Mouse (Mus musculus) CH12.LX (cell line): Measurements from ENCODE around the gene Gab1. TPM values are rescaled to one million over a fixed set of nuclear protein-coding genes. Genes with fewer than 3 reads are reported as not detected.

Experiments used
- DNase-seq: peaks from one replicate; pipeline ENCODE4 v3.0.0-alpha.2; 2013; ENCODE audit errors: extremely low read depth
- H3K27ac ChIP-seq: 2 replicates; pipeline ENCODE4 v1.5.1; 2012; ENCODE audit warnings: low read depth, mild to moderate bottlenecking, control low read depth, moderate library complexity; ENCODE audit not compliant: insufficient read depth
- H3K27me3 ChIP-seq: replicated peaks from 2 replicates; pipeline ENCODE3; 2012; ENCODE audit warnings: inconsistent platforms
- H3K36me3 ChIP-seq, 2 experiments: replicated peaks in 1 of 2; 2 replicates each; pipeline versions ENCODE3 to v1.6.1; 2012; ENCODE audit warnings: inconsistent platforms in 1 of 2, low read length in 1 of 2, mild to moderate bottlenecking in 1 of 2, mixed read lengths in 1 of 2, moderate library complexity in 1 of 2; ENCODE audit not compliant: control insufficient read depth in 1 of 2, insufficient read depth in 1 of 2
- H3K4me1 ChIP-seq, 2 experiments: 2 replicates each; pipeline ENCODE4 v1.6.1; 2012; ENCODE audit warnings: inconsistent platforms in 1 of 2, moderate library complexity in 1 of 2; ENCODE audit not compliant: insufficient read depth in 2 of 2, control insufficient read depth in 1 of 2
- H3K4me2 ChIP-seq: 2 replicates; pipeline ENCODE4 v1.6.1; 2012; ENCODE audit warnings: low read depth, mild to moderate bottlenecking, control low read depth; ENCODE audit not compliant: poor library complexity, insufficient read depth, severe bottlenecking
- H3K4me3 ChIP-seq, 3 experiments: fragments of 150-350 bp in 1 of 3; sonication (generic) in 1 of 3; replicated peaks in 1 of 3; 2 replicates each; pipeline versions ENCODE3 to v1.5.1; 2011 to 2012; ENCODE audit warnings: low read depth in 2 of 3, low read length in 2 of 3, mild to moderate bottlenecking in 2 of 3, moderate library complexity in 2 of 3, control low read depth in 1 of 3, improper control_type of control experiment in 1 of 3, inconsistent platforms in 1 of 3, mixed read lengths in 1 of 3; ENCODE audit not compliant: poor library complexity in 1 of 3
- H3K79me2 ChIP-seq: replicated peaks from 2 replicates; pipeline ENCODE4 v1.6.1; 2012; ENCODE audit warnings: mild to moderate bottlenecking, moderate library complexity; ENCODE audit not compliant: control insufficient read depth, poor library complexity, insufficient read depth, severe bottlenecking; ENCODE audit errors: extremely low read depth
- H3K9ac ChIP-seq: 2 replicates; pipeline ENCODE4 v1.6.1; 2012; ENCODE audit warnings: low read depth, mild to moderate bottlenecking, control low read depth, moderate library complexity; ENCODE audit not compliant: insufficient read depth
- H3K9me3 ChIP-seq: replicated peaks from 2 replicates; pipeline ENCODE3; 2012; ENCODE audit warnings: low read length, inconsistent platforms, mixed read lengths
- BHLHE40 ChIP-seq: IDR thresholded peaks from 2 replicates; pipeline ENCODE4 v1.6.1; 2011; ENCODE audit warnings: mild to moderate bottlenecking, low read depth, low read length, improper control_type of control experiment
- E2F4 ChIP-seq: IDR thresholded peaks from 2 replicates; pipeline ENCODE4 v1.6.1; 2011; ENCODE audit warnings: low read depth, low read length, improper control_type of control experiment; ENCODE audit not compliant: insufficient replicate concordance
- EP300 ChIP-seq: IDR thresholded peaks from 2 replicates; pipeline ENCODE4 v1.6.1; 2011; ENCODE audit warnings: low read length, improper control_type of control experiment
- ETS1 ChIP-seq: conservative IDR thresholded peaks from 2 replicates; pipeline ENCODE4 v1.6.1; 2012; ENCODE audit warnings: low read depth, mild to moderate bottlenecking, inconsistent platforms, low read length, improper control_type of control experiment, moderate library complexity
- GABPA ChIP-seq: IDR thresholded peaks from 2 replicates; pipeline ENCODE4 v1.6.1; 2012; ENCODE audit warnings: low read depth, low read length, improper control_type of control experiment, inconsistent platforms; ENCODE audit not compliant: insufficient replicate concordance
- IRF4 ChIP-seq: IDR thresholded peaks from 2 replicates; pipeline ENCODE4 v1.6.1; 2014; ENCODE audit warnings: low read depth, mild to moderate bottlenecking, inconsistent platforms, low read length, improper control_type of control experiment
- JUN ChIP-seq: IDR thresholded peaks from 2 replicates; pipeline ENCODE4 v1.6.1; 2011; ENCODE audit warnings: low read depth, mild to moderate bottlenecking, low read length, improper control_type of control experiment, moderate library complexity; ENCODE audit not compliant: insufficient read depth
- JUND ChIP-seq: conservative IDR thresholded peaks from 2 replicates; pipeline ENCODE4 v1.6.1; 2011; ENCODE audit warnings: low read depth, low read length, improper control_type of control experiment
- KAT2A ChIP-seq: IDR thresholded peaks from 2 replicates; pipeline ENCODE4 v1.6.1; 2012; ENCODE audit warnings: low read length, improper control_type of control experiment, inconsistent platforms; ENCODE audit not compliant: insufficient replicate concordance
- MAX ChIP-seq: IDR thresholded peaks from 2 replicates; pipeline ENCODE4 v1.6.1; 2011; ENCODE audit warnings: low read length, improper control_type of control experiment
- MAZ ChIP-seq: IDR thresholded peaks from 2 replicates; pipeline ENCODE4 v1.6.1; 2012; ENCODE audit warnings: low read depth, mild to moderate bottlenecking, inconsistent platforms, low read length, improper control_type of control experiment, moderate library complexity
- MYC ChIP-seq: IDR thresholded peaks from 2 replicates; pipeline ENCODE4 v1.6.1; 2011; ENCODE audit warnings: low read depth, mild to moderate bottlenecking, improper control_type of control experiment, low read length
- NRF1 ChIP-seq: IDR thresholded peaks from 2 replicates; pipeline ENCODE4 v1.6.1; 2014; ENCODE audit warnings: low read depth, mild to moderate bottlenecking, inconsistent platforms, low read length, improper control_type of control experiment, moderate library complexity
- PAX5 ChIP-seq: IDR thresholded peaks from 2 replicates; pipeline ENCODE4 v1.6.1; 2012; ENCODE audit warnings: low read length, inconsistent platforms, mixed read lengths
- SIN3A ChIP-seq: IDR thresholded peaks from 2 replicates; pipeline ENCODE4 v1.6.1; 2012; ENCODE audit warnings: low read length, improper control_type of control experiment, inconsistent platforms
- TCF12 ChIP-seq: IDR thresholded peaks from 2 replicates; pipeline ENCODE4 v1.6.1; 2014; ENCODE audit warnings: low read depth, mild to moderate bottlenecking, inconsistent platforms, low read length, improper control_type of control experiment
- UBTF ChIP-seq: IDR thresholded peaks from 2 replicates; pipeline ENCODE4 v1.6.1; 2012; ENCODE audit warnings: low read depth, mild to moderate bottlenecking, inconsistent platforms, low read length, improper control_type of control experiment, moderate library complexity
- USF1 ChIP-seq: IDR thresholded peaks from 2 replicates; pipeline ENCODE4 v1.6.1; 2014; ENCODE audit warnings: low read depth, mild to moderate bottlenecking, inconsistent platforms, low read length, improper control_type of control experiment
- ZC3H11A ChIP-seq: IDR thresholded peaks from 2 replicates; pipeline ENCODE4 v1.6.1; 2012; ENCODE audit warnings: low read depth, mild to moderate bottlenecking, inconsistent platforms, low read length, improper control_type of control experiment
- ZKSCAN1 ChIP-seq: IDR thresholded peaks from 2 replicates; pipeline ENCODE4 v1.6.1; 2012; ENCODE audit warnings: low read depth, inconsistent platforms, low read length, improper control_type of control experiment, borderline replicate concordance
- ZNF384 ChIP-seq: IDR thresholded peaks from 2 replicates; pipeline ENCODE4 v1.6.1; 2012; ENCODE audit warnings: low read depth, low read length, improper control_type of control experiment, inconsistent platforms
- dilution Hi-C: fragments of 300-500 bp; cut with MboI; formaldehyde crosslinking; loops from 2 replicates; pipeline ENCODE4 v1.14.3; 2020; ENCODE audit warnings: low sequenced_read_pairs; ENCODE audit not compliant: extremely low pct_unique_long_range_greater_than_20kb, extremely low pct_ligation_motif_present
- in situ Hi-C: fragments of 300-500 bp; cut with MboI; formaldehyde crosslinking; loops from 3 replicates; pipeline ENCODE4 v1.14.3; 2019; ENCODE audit warnings: low sequenced_read_pairs, low pct_ligation_motif_present, low pct_unique_long_range_greater_than_20kb, mixed read lengths
- polyA plus RNA-seq: library from polyadenylated mRNA; unstranded; fragments of >175 nt; gene quantifications from 2 replicates; pipeline ENCODE4 v1.2.1, GENCODE M21; 2012; ENCODE audit warnings: low read depth; ENCODE audit not compliant: insufficient read length
- total RNA-seq, 2 experiments: library from RNA; depleted of rRNA; stranded (reverse); fragments of 300-350 nt in 1 of 2; fragments of >200 nt in 1 of 2; gene quantifications; 2 replicates each; pipeline ENCODE4 v1.2.3; 2012 to 2014

The Gab1 gene
- total and polyA plus RNA-seq, 3 experiments: 0.08 TPM; not detected in 2

DNA sequence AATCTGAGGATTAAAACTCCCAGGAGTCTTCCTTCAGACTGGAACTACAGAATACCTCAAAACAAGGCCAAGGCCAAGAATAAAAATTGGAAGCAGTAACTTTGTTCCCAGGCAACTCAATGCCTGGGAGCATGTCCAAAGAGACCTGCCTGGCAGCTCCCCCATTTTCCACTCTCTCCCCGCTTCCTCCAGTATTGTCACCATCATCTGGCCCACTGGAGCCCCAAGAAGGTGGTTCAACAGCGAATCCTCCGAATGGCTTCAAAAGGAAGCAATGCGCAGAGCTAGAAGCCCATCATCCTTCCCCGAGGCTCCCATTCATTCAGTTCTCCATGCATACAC, 142.3 kb downstream of the Gab1 start:
- H3K9me3 ChIP-seq: no peaks in the 10 kb centered on the region
- DNase-seq: no peak
- in situ Hi-C loops (no loop called here), dilution Hi-C loops (no loop called here)
- peak overlapping the region; percentile 90 for H3K27ac ChIP-seq
- peaks cover 3 to 26% of the 10 kb centered on the region in 2 experiments; a peak in 3 of 4 replicates for H3K4me1 ChIP-seq
- no peak for TF ChIP-seq GABPA
- no peak for TF ChIP-seq MAZ
- no peak for TF ChIP-seq E2F4
- TF ChIP-seq SIN3A: no peak
- TF ChIP-seq JUND: no peak
- TF ChIP-seq BHLHE40: no peak
- TF ChIP-seq ETS1: no peak
- TF ChIP-seq KAT2A: no peak
- TF ChIP-seq PAX5: no peak
- TF ChIP-seq ZNF384: no peak
- TF ChIP-seq TCF12: no peak
- TF ChIP-seq UBTF: no peak
- no peak for TF ChIP-seq JUN
- TF ChIP-seq NRF1: no peak
- no peak for TF ChIP-seq ZC3H11A
- no peak for TF ChIP-seq MAX
- TF ChIP-seq USF1: no peak
- no peak for TF ChIP-seq ZKSCAN1
- H3K27me3 ChIP-seq: no peaks in the 10 kb centered on the region
- peaks cover 9 to 21% of the 10 kb centered on the region in 2 experiments for H3K36me3 ChIP-seq
- H3K79me2 ChIP-seq: peaks cover 33% of the 10 kb centered on the region
- H3K9ac ChIP-seq: peak overlapping the region; percentile 88
- peak overlapping the region; percentile 79 to 95 (median 87) for H3K4me3 ChIP-seq
- H3K4me2 ChIP-seq: peak overlapping the region; percentile 82

GRCm38 (mm10) chr8:80732326-80732725, 148.0 kb downstream of the Gab1 start:
- H3K27ac ChIP-seq: no peak overlapping the region
- no peak overlapping the region for H3K9ac ChIP-seq
- H3K27me3 ChIP-seq: no peaks in the 10 kb centered on the region
- peaks cover 35% of the 10 kb centered on the region for H3K79me2 ChIP-seq
- no peak overlapping the region for H3K4me2 ChIP-seq
- H3K4me3 ChIP-seq: no peak overlapping the region
- peak; percentile 65 for DNase-seq
- no peaks in the 10 kb centered on the region for H3K9me3 ChIP-seq
- dilution Hi-C loops (no loop called here), in situ Hi-C loops (no loop called here)
- TF ChIP-seq MYC (0 out of 2 replicates have a peak, but pooled peaks have one; percentile 19), ZKSCAN1 (no peak), JUN (peak; percentile 87), BHLHE40 (no peak), EP300 (peak; percentile 83), IRF4 (peak; percentile 94), JUND (peak; percentile 95), ETS1 (peak; percentile 37)
- peaks cover 5 to 34% of the 10 kb centered on the region in 2 experiments for H3K4me1 ChIP-seq
- H3K36me3 ChIP-seq: peaks cover 28 to 56% of the 10 kb centered on the region in 2 experiments
